Mouse (Mus musculus) thymus, adult 2 months (tissue): ENCODE data around the gene Ptch2. TPM values are rescaled to one million over a fixed set of nuclear protein-coding genes. Genes with fewer than 3 reads are reported as not detected.

Experiments
- DNase-seq: peaks from one replicate; pipeline ENCODE4 v3.0.0; 2021
- H3K27ac ChIP-seq: fragments of 200-500 bp; 2 replicates; pipeline ENCODE4 v1.5.1; 2012; ENCODE audit warnings: low read length, control low read depth; ENCODE audit not compliant: control insufficient read depth, insufficient read depth
- H3K27me3 ChIP-seq: fragments of 200-500 bp; 2 replicates; pipeline ENCODE4 v1.6.1; 2012; ENCODE audit warnings: mild to moderate bottlenecking, low read length, moderate library complexity, mixed read lengths; ENCODE audit not compliant: control insufficient read depth, insufficient read depth
- H3K36me3 ChIP-seq: fragments of 200-500 bp; 2 replicates; pipeline ENCODE4 v1.6.1; 2012; ENCODE audit warnings: mild to moderate bottlenecking, low read length, moderate library complexity; ENCODE audit not compliant: control insufficient read depth, insufficient read depth
- H3K4me1 ChIP-seq: fragments of 200-500 bp; replicated peaks from 2 replicates; pipeline ENCODE4 v1.6.1; 2012; ENCODE audit warnings: low read length; ENCODE audit not compliant: control insufficient read depth, insufficient read depth
- H3K4me3 ChIP-seq: fragments of 200-500 bp; 2 replicates; pipeline ENCODE4 v1.5.1; 2012; ENCODE audit warnings: mild to moderate bottlenecking, low read length, control low read depth, moderate library complexity; ENCODE audit not compliant: control insufficient read depth, insufficient read depth
- CTCF ChIP-seq: fragments of 200-500 bp; IDR thresholded peaks from 2 replicates; pipeline ENCODE4 v1.5.1; 2012; ENCODE audit warnings: mild to moderate bottlenecking, control low read depth, low read length, moderate library complexity, borderline replicate concordance; ENCODE audit not compliant: control insufficient read depth, poor library complexity, insufficient read depth; ENCODE audit errors: extremely low read depth
- POLR2A ChIP-seq: fragments of 200-500 bp; IDR thresholded peaks from 2 replicates; pipeline ENCODE4 v1.6.1; 2012; ENCODE audit warnings: mild to moderate bottlenecking, low read length, control low read depth, moderate library complexity; ENCODE audit not compliant: control insufficient read depth, poor library complexity, insufficient read depth; ENCODE audit errors: extremely low read depth
- WGBS: fragments of 180-500 bp; shearing (Covaris S2); methylation state at CpG from one replicate; pipeline ENCODE4 v1.1.7; 2018; 5-methylcytosine and 5-hydroxymethylcytosine counted together
- polyA plus RNA-seq: library from polyadenylated mRNA; depleted of rRNA; stranded (reverse); fragments of >200 nt; gene quantifications from 2 replicates; pipeline ENCODE4 v1.2.3, GENCODE M21; 2012; rRNA removed

Gene Ptch2
- polyA plus RNA-seq, 1 experiment: 0.92 TPM

GRCm38 (mm10) chr4:117155020-117155791 lies 59.3 kb downstream of the Ptch2 start:
- Histone ChIP-seq H3K4me3 (peak overlapping the region; percentile 84), H3K4me1 (peaks cover 5% of the 10 kb centered on the region), H3K36me3 (peaks cover 39% of the 10 kb centered on the region), H3K27ac (no peak overlapping the region), H3K27me3 (no peaks in the 10 kb centered on the region)
- no peak for DNase-seq
- TF ChIP-seq CTCF (no peak), POLR2A (no peak)
- 2% methylated on average over 44 of the region's 44 CpGs for WGBS

- TF ChIP-seq POLR2A: peak; percentile 75
- no peak for TF ChIP-seq CTCF
- Histone ChIP-seq H3K36me3 (peaks cover 32% of the 10 kb centered on the region), H3K4me1 (peaks cover 5% of the 10 kb centered on the region), H3K4me3 (peak within 1 kb of the TSS; percentile 84), H3K27ac (no peak within 1 kb of the TSS), H3K27me3 (no peaks in the 10 kb centered on the region)
- under 1% methylated on average over 52 of the region's 52 CpGs for WGBS
- peak; percentile 83 for DNase-seq
Measured at GRCm38 (mm10) chr4:117155792-117156355, 60.0 kb downstream of the Ptch2 start, which contains the start of gene Rps8. Rps8 (minus strand) TSS chr4:117156243.

GRCm38 (mm10) chr4:117156372-117156771 lies 60.5 kb downstream of the Ptch2 start:
- Histone ChIP-seq H3K27ac (no peak overlapping the region), H3K4me1 (peaks cover 5% of the 10 kb centered on the region), H3K36me3 (peaks cover 32% of the 10 kb centered on the region), H3K4me3 (peak overlapping the region; percentile 84), H3K27me3 (no peaks in the 10 kb centered on the region)
- DNase-seq: no peak
- no peak for TF ChIP-seq POLR2A
- 35% methylated on average over 6 of the region's 6 CpGs for WGBS

DNA sequence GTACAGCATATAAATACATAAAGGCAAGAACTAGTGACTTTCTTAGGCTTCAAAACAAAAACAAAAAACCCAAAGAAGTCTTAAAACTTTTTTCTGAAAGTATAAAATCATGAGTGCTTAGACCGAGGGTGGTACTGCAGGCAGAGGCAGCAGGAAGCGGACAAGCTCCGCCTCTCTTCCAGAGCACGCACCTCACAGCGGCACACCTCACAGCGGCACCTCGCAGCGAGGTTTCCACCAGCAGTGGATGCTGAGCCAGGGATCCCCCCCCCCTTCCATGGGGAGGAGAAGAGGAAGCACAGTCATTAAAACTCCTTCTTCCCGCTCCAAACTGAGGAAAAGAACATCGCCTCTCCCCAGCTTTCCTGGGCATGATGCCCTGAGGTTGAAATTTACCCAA lies 63.8 kb downstream of the Ptch2 start:
- WGBS: 95% methylated on average over 10 of the region's 10 CpGs
- no peaks in the 10 kb centered on the region for H3K27me3 ChIP-seq
- H3K4me1 ChIP-seq: peaks cover 5% of the 10 kb centered on the region
- DNase-seq: no peak
- TF ChIP-seq POLR2A: no peak
- TF ChIP-seq CTCF: no peak
- no peak overlapping the region for H3K4me3 ChIP-seq
- peaks cover 30% of the 10 kb centered on the region for H3K36me3 ChIP-seq
- H3K27ac ChIP-seq: no peak overlapping the region

- 93% methylated on average over 4 of the region's 4 CpGs for WGBS
- Histone ChIP-seq H3K27ac (no peak overlapping the region), H3K27me3 (no peaks in the 10 kb centered on the region), H3K36me3 (peaks cover 42% of the 10 kb centered on the region), H3K4me3 (no peak overlapping the region), H3K4me1 (no peaks in the 10 kb centered on the region)
- TF ChIP-seq POLR2A: no peak
- DNase-seq: no peak
Measured at GRCm38 (mm10) chr4:117161183-117161582, 65.3 kb downstream of the Ptch2 start.

Other genes starting within 250 kb of the Ptch2 start
- gene Zswim5, start 218.7 kb upstream of the Ptch2 start, polyA plus RNA-seq: 0.20 and 0.22 TPM in 2 replicates
- gene Urod, start 101.7 kb upstream of the Ptch2 start, polyA plus RNA-seq: 88.5 and 100 TPM in 2 replicates
- gene Hectd3, start 100.8 kb upstream of the Ptch2 start, polyA plus RNA-seq: 104 and 113 TPM in 2 replicates
- 5.4 and 6.1 TPM in 2 replicates for gene Eif2b3, start 76.7 kb upstream of the Ptch2 start, polyA plus RNA-seq
- 18.6 and 20.3 TPM in 2 replicates for gene Btbd19, start 29.6 kb downstream of the Ptch2 start, polyA plus RNA-seq
- 1.1 and 2.0 TPM in 2 replicates for gene Tctex1d4, start 30.7 kb downstream of the Ptch2 start, polyA plus RNA-seq
- gene Plk3, start 37.9 kb downstream of the Ptch2 start, polyA plus RNA-seq: 18.0 and 21.4 TPM in 2 replicates
- gene Rps8, start 60.2 kb downstream of the Ptch2 start, polyA plus RNA-seq: 698 and 732 TPM in 2 replicates
- gene Kif2c, start 86.6 kb downstream of the Ptch2 start, polyA plus RNA-seq: 16.5 and 21.8 TPM in 2 replicates
- 14.5 and 16.1 TPM in 2 replicates for gene Tmem53, start 155.9 kb downstream of the Ptch2 start, polyA plus RNA-seq
- 0.44 TPM in 1 of 2 replicates, not detected in the other for gene Armh1, start 156.1 kb downstream of the Ptch2 start, polyA plus RNA-seq